Mouse (Mus musculus): ENCODE data around the gene Krt76. TPM values are rescaled to one million over a fixed set of nuclear protein-coding genes. Genes with fewer than 3 reads are reported as not detected.

The Krt76 gene
- polyA plus RNA-seq, 1 experiment from 2014 or later = not detected

Small RNA genes within 50 kb of the gene (microRNA-seq; reads per million reads assigned to microRNA genes)
- not detected for gene Gm44356

Other genes with a start within 250 kb of the Krt76 start
- gene Gm5478, start 245.5 kb downstream of the Krt76 start, polyA plus RNA-seq (2016; fragmentation: Nextera tagmentation; extraction: Ambion mirVana) = not detected in 2 replicates
- not detected in 2 replicates for gene Krt6b, start 212.6 kb downstream of the Krt76 start, polyA plus RNA-seq (2016; fragmentation: Nextera tagmentation; extraction: Ambion mirVana)
- gene Krt6a, start 198.6 kb downstream of the Krt76 start, polyA plus RNA-seq (2016; fragmentation: Nextera tagmentation; extraction: Ambion mirVana) = not detected in 2 replicates
- 1.1 and 1.9 TPM in 2 replicates for gene Krt5, start 180.0 kb downstream of the Krt76 start, polyA plus RNA-seq (2016; fragmentation: Nextera tagmentation; extraction: Ambion mirVana)
- gene Krt71, start 149.8 kb downstream of the Krt76 start, polyA plus RNA-seq (2016; fragmentation: Nextera tagmentation; extraction: Ambion mirVana) = not detected in 2 replicates
- not detected in 2 replicates for gene Krt72, start 106.5 kb downstream of the Krt76 start, polyA plus RNA-seq (2016; fragmentation: Nextera tagmentation; extraction: Ambion mirVana)
- gene Krt73, start 90.6 kb downstream of the Krt76 start, polyA plus RNA-seq (2016; fragmentation: Nextera tagmentation; extraction: Ambion mirVana) = not detected in 2 replicates
- gene Krt2, start 74.8 kb downstream of the Krt76 start, polyA plus RNA-seq (2016; fragmentation: Nextera tagmentation; extraction: Ambion mirVana) = not detected in 2 replicates
- 0.63 and 0.76 TPM in 2 replicates for gene Krt1, start 42.1 kb downstream of the Krt76 start, polyA plus RNA-seq (2016; fragmentation: Nextera tagmentation; extraction: Ambion mirVana)
- gene Krt77, start 23.2 kb downstream of the Krt76 start, polyA plus RNA-seq (2016; fragmentation: Nextera tagmentation; extraction: Ambion mirVana) = not detected in 2 replicates
- gene Krt4, start 31.8 kb upstream of the Krt76 start, polyA plus RNA-seq (2016; fragmentation: Nextera tagmentation; extraction: Ambion mirVana) = not detected in 2 replicates
- gene Krt79, start 47.4 kb upstream of the Krt76 start, polyA plus RNA-seq (2016; fragmentation: Nextera tagmentation; extraction: Ambion mirVana) = 1.2 and 1.6 TPM in 2 replicates
- not detected in 2 replicates for gene Krt78, start 61.4 kb upstream of the Krt76 start, polyA plus RNA-seq (2016; fragmentation: Nextera tagmentation; extraction: Ambion mirVana)
- gene Krt8, start 111.6 kb upstream of the Krt76 start, polyA plus RNA-seq (2016; fragmentation: Nextera tagmentation; extraction: Ambion mirVana) = 20.1 and 27.2 TPM in 2 replicates
- gene Krt18, start 135.3 kb upstream of the Krt76 start, polyA plus RNA-seq (2016; fragmentation: Nextera tagmentation; extraction: Ambion mirVana) = 30.8 and 38.0 TPM in 2 replicates
- gene Eif4b, start 180.9 kb upstream of the Krt76 start, polyA plus RNA-seq (2016; fragmentation: Nextera tagmentation; extraction: Ambion mirVana) = 79.9 and 80.2 TPM in 2 replicates
- gene Tns2, start 207.5 kb upstream of the Krt76 start, polyA plus RNA-seq (2016; fragmentation: Nextera tagmentation; extraction: Ambion mirVana) = 35.3 and 38.7 TPM in 2 replicates
- 19.8 and 20.9 TPM in 2 replicates for gene Spryd3, start 243.3 kb upstream of the Krt76 start, polyA plus RNA-seq (2016; fragmentation: Nextera tagmentation; extraction: Ambion mirVana)